In the genomic region with DNA sequence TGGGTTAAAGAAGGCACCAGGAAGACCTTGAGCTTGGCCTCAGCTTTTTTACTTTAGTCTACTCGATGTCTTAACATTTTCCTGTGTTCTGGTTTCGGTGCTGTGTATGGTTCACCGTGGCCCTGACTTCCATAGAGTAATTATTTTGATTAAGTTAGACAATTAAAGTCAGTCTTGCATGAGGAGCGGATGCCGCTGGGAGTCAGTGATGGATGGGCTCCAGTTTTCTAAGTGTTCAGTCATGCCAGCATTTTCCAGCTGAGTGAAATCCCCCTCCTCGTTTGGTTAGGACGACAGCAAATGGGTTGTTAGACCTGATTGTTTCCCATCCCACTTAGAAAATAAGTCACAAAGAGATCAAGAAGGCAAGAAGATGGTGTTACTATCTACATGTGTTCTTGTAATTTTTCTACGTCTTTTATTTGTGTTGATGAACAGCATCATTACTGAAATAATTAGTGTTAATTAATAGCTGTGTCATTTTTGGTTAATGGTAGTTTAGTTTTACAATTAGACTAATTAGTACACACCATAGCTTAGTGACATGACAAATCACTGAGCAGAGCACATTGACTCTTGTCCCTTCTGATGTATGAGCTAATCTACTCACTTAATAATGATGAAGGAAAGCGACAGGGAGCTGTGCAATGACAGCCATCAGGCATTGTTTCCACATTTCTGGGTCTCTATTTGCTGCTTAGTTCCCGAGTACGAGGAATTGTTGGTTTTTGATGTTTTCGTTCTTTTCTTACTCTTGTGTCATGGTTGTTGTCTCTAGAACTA, we compare ENCODE assay signal across 13 mouse cellular contexts.
DNase-seq lines count a peak whose midpoint lies in the region; ATAC-seq lines count a peak whose summit lies in the region.
"Had no signal": no experiment of that assay in that cellular context is flagged by ENCODE, and none has a peak within 500 bp of the region (broad histone marks: within the 10 kb centered on the region; RNA-seq: fewer than 3 reads in every experiment).

No protein-coding gene starts in this region.

- no peaks in the 10 kb centered on the region for H3K4me1 ChIP-seq in hindbrain, embryonic 11.5 days (replicated peaks; ENCODE audit: control insufficient read depth, insufficient read depth, low read length)
- 0 out of 2 replicates have a peak, but pooled peaks cover 4% of the 10 kb centered on the region for H3K4me1 ChIP-seq in hindbrain, embryonic 10.5 days (replicated peaks)
- H3K4me1 ChIP-seq in neural tube, embryonic 11.5 days (ENCODE audit: control insufficient read depth, insufficient read depth, low read length): no peaks in the 10 kb centered on the region
- H3K4me1 ChIP-seq in hindbrain, embryonic 15.5 days (replicated peaks): peaks cover 9% of the 10 kb centered on the region; the same call in 1 of the 2 replicates

- no peak overlapping the region for H3K27ac ChIP-seq in hindbrain, embryonic 11.5 days (ENCODE audit: low read depth, low read length)
- H3K27ac ChIP-seq in hindbrain, embryonic 10.5 days: no peak overlapping the region
- no peak overlapping the region for H3K27ac ChIP-seq in neural tube, embryonic 11.5 days (ENCODE audit: low read depth, low read length)
- no peak overlapping the region for H3K27ac ChIP-seq in hindbrain, embryonic 15.5 days (replicated peaks)
- H3K27ac ChIP-seq: gastrocnemius, adult 2 months had no signal

- 44% methylated on average over 12 of the region's 12 CpGs for WGBS in hindbrain, embryonic 11.5 days
- WGBS in hindbrain, embryonic 10.5 days: 56% methylated on average over 12 of the region's 12 CpGs
- WGBS in neural tube, embryonic 11.5 days: 49% methylated on average over 12 of the region's 12 CpGs
- WGBS in hindbrain, embryonic 15.5 days: 25% methylated on average over 12 of the region's 12 CpGs

- H3K4me3 ChIP-seq in hindbrain, embryonic 11.5 days (ENCODE audit: low read depth, low read length): no peak overlapping the region
- H3K4me3 ChIP-seq in hindbrain, embryonic 10.5 days: no peak overlapping the region
- no peak overlapping the region for H3K4me3 ChIP-seq in neural tube, embryonic 11.5 days (ENCODE audit: low read depth, low read length)
- no peak overlapping the region for H3K4me3 ChIP-seq in hindbrain, embryonic 15.5 days
- H3K4me3 ChIP-seq: gastrocnemius, adult 2 months had no signal

- peak; percentile 79 for ATAC-seq in hindbrain, embryonic 11.5 days (ENCODE audit: low FRiP score)
- peak; percentile 65 for ATAC-seq in neural tube, embryonic 11.5 days (ENCODE audit: insufficient read depth, low FRiP score, low TSS enrichment)
- peak; percentile 84 for ATAC-seq in hindbrain, embryonic 15.5 days (ENCODE audit: low FRiP score, low read depth)
- ATAC-seq: CD4-positive, CD25-positive, alpha-beta regulatory T cell, adult 4 months had no signal

- H3K9ac ChIP-seq in hindbrain, embryonic 11.5 days (ENCODE audit: low read depth, low read length): no peak overlapping the region
- no peak overlapping the region for H3K9ac ChIP-seq in neural tube, embryonic 11.5 days (ENCODE audit: low read length)
- H3K9ac ChIP-seq in hindbrain, embryonic 15.5 days: no peak overlapping the region
- H3K9ac ChIP-seq: lung, embryonic 14.5 days had no signal

- no peak overlapping the region for H3K4me2 ChIP-seq in hindbrain, embryonic 11.5 days (replicated peaks; ENCODE audit: low read depth, low read length)
- H3K4me2 ChIP-seq in neural tube, embryonic 11.5 days (ENCODE audit: low read depth): no peak overlapping the region
- H3K4me2 ChIP-seq in hindbrain, embryonic 15.5 days: no peak overlapping the region
- H3K4me2 ChIP-seq: lung, embryonic 14.5 days had no signal

- DNase-seq in hindbrain, embryonic 11.5 days (ENCODE audit: low spot score): peak; percentile 33
- DNase-seq in hindbrain, embryonic 10.5 days (ENCODE audit: low spot score): no peak
- peak; percentile 14 for DNase-seq in neural tube, embryonic 11.5 days (ENCODE audit: low spot score)
- no peak for DNase-seq in neural tube, embryonic 10.5 days (ENCODE audit: extremely low spot score, low spot score)
- DNase-seq in B cell, adult 2 months: no peak
- DNase-seq in lung, postnatal 14 days: no peak
- no peak for DNase-seq in thymus, postnatal 36 days
- DNase-seq: cerebellum, adult 9-11 months; gastrocnemius, adult 2 months; heart, postnatal 36 days; lung, embryonic 14.5 days had no signal

- H3K27me3 ChIP-seq in hindbrain, embryonic 11.5 days (ENCODE audit: control insufficient read depth, insufficient read depth, low read length): no peaks in the 10 kb centered on the region
- no peaks in the 10 kb centered on the region for H3K27me3 ChIP-seq in hindbrain, embryonic 10.5 days (ENCODE audit: insufficient read depth, poor library complexity, severe bottlenecking)
- no peaks in the 10 kb centered on the region for H3K27me3 ChIP-seq in neural tube, embryonic 11.5 days (ENCODE audit: control insufficient read depth, insufficient read depth, low read length)
- H3K27me3 ChIP-seq in hindbrain, embryonic 15.5 days: no peaks in the 10 kb centered on the region

- no peaks in the 10 kb centered on the region for H3K36me3 ChIP-seq in hindbrain, embryonic 11.5 days (ENCODE audit: control insufficient read depth, insufficient read depth, low read length)
- H3K36me3 ChIP-seq in hindbrain, embryonic 10.5 days: no peaks in the 10 kb centered on the region
- H3K36me3 ChIP-seq in neural tube, embryonic 11.5 days (ENCODE audit: control insufficient read depth, insufficient read depth, low read length): no peaks in the 10 kb centered on the region
- no peaks in the 10 kb centered on the region for H3K36me3 ChIP-seq in hindbrain, embryonic 15.5 days

- no peaks in the 10 kb centered on the region for H3K9me3 ChIP-seq in hindbrain, embryonic 11.5 days (ENCODE audit: control insufficient read depth, low read length)
- no peaks in the 10 kb centered on the region for H3K9me3 ChIP-seq in hindbrain, embryonic 10.5 days
- H3K9me3 ChIP-seq in neural tube, embryonic 11.5 days (ENCODE audit: control insufficient read depth, low read length): no peaks in the 10 kb centered on the region
- H3K9me3 ChIP-seq in hindbrain, embryonic 15.5 days: no peaks in the 10 kb centered on the region

Comparison
In these comparisons a context has a peak if more than half of its experiments do, and no peak if none do; other contexts are left out.
1. DNase-seq: peak in hindbrain, embryonic 11.5 days (single experiment) and neural tube, embryonic 11.5 days (single experiment); none in hindbrain, embryonic 10.5 days (single experiment), neural tube, embryonic 10.5 days (single experiment), B cell, adult 2 months (0 of 2), lung, postnatal 14 days (single experiment) and thymus, postnatal 36 days (0 of 2).
2. Peak in every context shown above with its lines, with median percentiles within 50 percentile points of each other: ATAC-seq.